Mouse (Mus musculus): ENCODE data around the gene Prkaa2. TPM values are rescaled to one million over a fixed set of nuclear protein-coding genes. Genes with fewer than 3 reads are reported as not detected.

Prkaa2 gene
- total RNA-seq, 2 experiments from 2014 or later = 0.05 to 0.43 TPM

DNA sequence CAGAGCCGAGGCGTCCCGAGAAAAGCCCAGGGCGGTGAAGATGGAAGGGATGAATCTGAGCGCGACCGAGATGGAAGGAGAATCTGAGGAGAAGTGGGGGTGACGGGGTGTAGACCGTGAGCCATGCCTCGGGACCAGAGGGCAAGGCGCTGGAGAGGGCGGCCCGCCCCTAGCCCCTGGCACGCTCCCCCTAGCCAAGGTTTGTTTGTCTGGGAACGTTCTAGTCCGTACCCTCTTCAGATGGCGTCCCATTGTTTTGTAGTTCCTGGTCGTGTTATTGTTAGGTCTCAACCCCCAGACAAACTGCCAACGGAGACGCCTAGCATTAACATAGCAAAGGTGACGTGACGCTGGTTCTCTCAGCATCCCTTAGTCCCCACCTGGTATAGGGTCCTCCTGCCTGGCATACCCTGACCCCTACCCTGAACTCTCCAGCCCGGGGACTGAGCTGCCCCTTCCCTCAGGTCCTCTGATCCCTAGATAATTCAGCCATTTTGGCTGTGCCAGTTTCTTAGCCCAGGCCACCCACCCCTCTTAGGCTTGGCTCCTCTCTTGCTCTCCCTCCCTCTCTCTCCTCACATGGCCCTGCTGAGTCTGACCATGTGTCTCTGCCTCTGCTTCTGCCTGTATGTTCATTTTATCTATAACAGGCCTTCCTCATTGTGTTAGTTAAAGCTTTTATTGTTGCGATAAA, 447 bp upstream of the Prkaa2 start:
- ATAC-seq (replicated peaks; ENCODE audit: poor library complexity, severe bottlenecking) = peak; percentile 31; the same call in 1 of the 2 replicates

DNA sequence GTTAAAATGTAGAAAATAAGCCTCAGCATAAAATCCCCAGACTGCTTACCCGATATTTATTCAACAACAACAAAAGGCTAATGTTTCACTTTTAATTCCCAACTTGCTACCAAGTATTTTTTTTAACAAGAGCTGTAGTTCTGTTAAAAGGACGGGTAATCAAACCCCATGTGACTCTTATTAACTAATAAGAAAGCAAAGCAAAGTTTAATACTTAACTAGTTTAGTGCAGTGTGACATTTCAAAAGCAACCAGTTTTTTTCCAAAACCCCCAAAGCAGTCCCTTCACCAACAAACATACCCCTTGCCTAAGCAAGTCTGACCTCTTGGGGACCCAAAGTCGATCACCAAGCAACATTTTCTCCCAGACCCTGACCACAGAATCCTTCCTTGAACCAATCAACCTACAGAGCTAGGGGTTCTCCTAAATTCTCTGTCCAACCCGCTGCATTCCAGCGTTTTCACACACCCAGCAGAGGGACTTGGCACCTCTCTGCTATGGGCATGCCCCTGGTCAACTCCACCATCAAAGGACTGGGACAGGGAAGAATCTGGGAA, 970 bp downstream of the Prkaa2 start:
- no peak for ATAC-seq (replicated peaks; ENCODE audit: poor library complexity, severe bottlenecking)

DNA sequence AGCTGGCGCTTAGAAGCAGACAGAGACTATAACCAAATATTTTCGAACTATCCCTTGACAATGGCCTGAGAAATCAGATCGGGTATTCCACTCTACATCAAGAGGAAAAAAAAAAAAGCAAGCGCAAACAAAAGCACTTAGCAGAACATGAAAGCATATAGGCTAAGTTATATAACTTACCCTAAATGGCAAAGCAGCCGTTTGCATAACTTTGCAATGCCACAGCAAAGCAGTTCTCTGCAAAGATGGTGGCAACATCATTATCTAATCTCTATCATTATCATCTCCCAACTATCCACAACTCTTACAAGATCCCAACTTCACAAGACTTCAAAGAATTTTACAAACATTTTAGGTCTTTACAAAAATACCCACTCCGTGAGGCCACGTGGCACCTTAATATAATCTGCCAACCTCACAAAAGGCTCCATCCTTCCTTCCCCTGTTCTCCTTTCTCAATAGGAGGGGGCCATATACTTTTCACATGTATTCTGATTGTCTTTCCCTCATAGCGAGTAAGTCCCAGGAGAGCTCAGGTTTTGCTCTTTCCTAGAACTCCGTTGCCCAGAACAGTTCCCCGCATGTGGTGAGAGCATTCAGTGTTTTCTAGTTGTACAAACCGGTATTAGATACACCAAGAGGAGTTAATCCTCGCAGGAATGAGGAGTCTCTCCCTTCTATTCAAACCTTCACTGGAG, 1.6 kb downstream of the Prkaa2 start:
- no peak for ATAC-seq (replicated peaks; ENCODE audit: poor library complexity, severe bottlenecking)

DNA sequence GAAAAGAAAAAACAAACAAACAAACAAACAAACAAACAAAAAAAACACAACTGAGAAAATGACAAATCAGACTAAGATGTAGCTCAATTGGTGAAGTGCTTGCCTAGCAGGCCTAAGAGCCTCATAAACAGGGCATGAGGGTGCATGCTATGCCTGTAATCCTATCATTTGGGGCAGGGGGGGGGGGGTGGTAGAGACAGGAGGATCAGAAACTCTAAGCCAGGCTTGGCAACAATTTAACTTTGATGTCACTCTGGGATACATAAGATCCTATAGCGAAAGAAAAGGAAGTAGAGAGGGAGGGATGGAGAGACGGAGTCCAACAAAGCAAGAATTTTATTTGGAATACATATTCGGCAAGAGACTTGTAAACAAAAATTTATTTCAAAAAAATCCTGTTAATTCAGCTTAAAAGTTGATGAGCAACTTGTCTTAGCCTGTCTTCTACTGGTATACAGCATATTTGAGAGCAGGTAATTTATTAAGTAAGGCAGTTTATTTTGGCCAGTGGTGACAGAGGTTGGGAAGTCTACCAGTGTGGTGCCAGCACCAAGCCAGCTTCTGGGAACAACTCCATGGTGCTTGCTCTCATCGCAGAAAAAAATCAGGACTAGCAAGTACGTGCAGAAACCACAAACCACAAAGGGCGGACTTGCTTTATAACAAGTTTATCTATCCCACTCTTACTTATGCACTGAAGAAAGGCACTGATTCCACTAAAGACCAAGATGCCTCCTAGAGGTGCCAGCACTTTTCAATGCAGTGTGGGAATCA, 5.4 kb downstream of the Prkaa2 start:
- ATAC-seq (replicated peaks; ENCODE audit: poor library complexity, severe bottlenecking) = no peak

DNA sequence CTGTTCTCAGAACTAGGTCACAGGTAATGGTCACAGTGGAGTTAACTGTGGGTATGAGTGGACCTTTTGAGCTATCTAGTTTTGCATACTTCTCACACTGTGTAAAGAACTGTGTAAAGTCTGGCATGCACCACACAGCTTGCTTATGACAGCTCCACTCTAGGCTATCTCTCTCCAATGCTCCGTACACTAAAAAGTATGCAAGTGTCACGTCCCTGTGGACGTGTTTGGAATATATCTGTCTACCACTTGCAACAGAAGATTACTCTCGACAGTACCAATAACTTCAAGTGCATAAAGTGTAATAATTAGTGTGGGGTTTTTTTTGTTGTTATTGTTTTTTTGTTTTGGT, 8.4 kb downstream of the Prkaa2 start:
- no peak for ATAC-seq (replicated peaks; ENCODE audit: poor library complexity, severe bottlenecking)

DNA sequence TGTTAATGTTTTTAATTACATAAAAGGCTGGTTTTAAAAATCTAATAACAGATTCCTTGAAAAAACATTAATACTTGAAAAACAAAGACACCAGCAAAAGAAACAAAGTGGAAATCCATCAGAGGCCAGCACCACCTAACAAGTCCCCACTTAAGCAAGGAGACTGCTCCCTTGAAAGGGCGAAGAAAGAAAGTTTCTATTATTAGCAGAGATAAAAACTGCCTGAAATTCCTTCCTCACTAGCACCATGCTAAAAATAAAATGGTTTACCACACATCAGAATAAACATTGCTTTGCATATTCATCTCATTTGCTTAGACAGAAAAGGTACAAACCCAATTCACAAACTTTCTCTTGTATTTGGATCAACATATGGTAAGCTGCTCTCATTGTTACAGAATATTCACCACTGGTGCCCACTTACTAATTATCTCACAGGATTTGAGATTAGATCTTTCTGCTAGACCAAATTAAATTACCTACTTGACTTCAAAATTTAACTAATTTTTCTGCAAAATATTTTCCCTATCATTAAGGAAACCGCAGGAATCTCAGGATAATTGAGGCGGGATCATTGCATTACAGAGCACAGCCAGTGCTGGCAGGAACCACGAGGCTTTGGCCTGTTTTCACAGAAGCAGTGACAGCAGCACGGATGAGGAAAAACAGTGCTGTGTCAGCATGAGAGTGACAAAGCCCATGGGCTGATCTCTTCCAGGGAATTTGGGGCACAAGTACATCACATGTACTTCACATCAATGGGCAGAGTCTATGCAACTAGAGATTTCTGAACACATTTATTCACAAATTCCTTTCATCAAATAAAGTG, 9.0 kb downstream of the Prkaa2 start:
- no peak for ATAC-seq (replicated peaks; ENCODE audit: poor library complexity, severe bottlenecking)

DNA sequence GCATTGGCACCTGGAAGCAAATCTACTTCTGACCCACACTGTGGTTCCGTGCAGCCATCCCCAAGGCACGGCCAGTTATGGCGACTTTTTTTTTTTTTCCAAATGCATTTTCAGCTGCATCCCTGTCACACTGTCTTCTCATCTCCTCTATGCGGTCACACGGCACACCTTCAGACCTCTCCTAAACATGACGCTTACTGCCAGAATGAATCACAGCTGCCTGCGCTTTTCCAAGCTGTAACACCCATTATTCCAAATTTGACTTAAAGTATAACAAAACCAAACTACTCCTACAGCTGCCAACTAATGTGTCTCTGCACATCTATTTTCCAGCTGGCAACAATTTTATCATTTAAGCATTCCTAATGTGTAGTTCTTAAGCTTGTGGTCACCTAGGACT, 11.0 kb downstream of the Prkaa2 start:
- no peak for ATAC-seq (replicated peaks; ENCODE audit: poor library complexity, severe bottlenecking)

DNA sequence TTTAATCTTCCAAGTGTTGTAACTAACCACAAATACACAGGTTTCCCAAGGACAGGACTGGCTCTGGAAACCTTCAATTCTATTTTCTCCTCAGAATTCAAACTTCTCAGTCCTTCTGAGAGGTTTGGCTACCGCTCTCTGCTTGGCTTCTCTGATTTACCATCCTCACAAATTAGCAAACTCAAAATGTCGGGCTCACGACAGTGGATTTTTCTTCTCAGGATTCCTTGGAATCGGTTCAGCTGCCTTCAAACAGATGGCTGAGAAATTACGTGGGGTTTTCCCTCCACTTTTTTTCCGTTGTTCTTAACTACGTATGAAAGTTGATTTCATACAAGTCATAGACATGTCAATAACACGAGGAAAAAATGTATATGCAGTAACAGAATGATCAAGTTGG, 11.5 kb downstream of the Prkaa2 start:
- ATAC-seq (replicated peaks; ENCODE audit: poor library complexity, severe bottlenecking) = no peak

DNA sequence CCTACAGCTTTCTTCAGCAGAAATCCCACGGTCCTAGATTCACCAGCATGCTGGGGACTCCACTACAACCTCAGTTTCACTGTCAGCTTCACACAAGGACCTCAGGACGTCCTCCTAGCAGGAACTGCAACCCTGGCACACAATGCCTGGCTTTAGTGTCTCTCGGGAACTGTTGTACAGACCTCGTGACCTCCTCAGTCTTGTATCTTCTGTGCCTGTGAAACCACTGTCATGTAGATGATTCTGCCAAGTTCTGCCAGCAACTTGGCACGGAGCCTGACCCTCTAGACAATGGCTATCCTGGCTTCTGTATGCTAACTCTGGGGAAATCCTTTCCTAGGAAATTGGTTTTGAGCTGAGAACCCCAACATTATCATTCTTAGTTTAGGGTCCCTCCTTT, 14.4 kb downstream of the Prkaa2 start:
- ATAC-seq (replicated peaks; ENCODE audit: poor library complexity, severe bottlenecking) = no peak

DNA sequence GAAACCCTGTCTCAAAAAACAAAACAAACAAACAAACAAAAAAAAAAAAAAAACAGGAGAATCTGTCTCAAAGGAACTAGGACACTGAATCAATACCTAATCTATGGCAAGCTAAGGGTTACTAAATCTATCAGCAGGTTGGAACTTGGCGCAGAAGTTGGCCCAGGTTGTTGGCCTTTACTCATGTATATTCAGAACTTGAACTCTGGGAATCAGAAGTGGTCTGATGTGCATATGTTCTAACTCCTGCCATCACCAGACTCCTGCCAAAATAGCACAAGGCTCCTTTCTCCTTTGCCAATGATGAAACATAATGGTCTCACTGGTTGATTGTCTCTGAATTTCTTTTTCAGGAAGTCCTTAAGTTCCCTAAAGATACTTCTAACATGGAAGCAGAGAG, 15.7 kb downstream of the Prkaa2 start:
- ATAC-seq (replicated peaks; ENCODE audit: poor library complexity, severe bottlenecking) = no peak

DNA sequence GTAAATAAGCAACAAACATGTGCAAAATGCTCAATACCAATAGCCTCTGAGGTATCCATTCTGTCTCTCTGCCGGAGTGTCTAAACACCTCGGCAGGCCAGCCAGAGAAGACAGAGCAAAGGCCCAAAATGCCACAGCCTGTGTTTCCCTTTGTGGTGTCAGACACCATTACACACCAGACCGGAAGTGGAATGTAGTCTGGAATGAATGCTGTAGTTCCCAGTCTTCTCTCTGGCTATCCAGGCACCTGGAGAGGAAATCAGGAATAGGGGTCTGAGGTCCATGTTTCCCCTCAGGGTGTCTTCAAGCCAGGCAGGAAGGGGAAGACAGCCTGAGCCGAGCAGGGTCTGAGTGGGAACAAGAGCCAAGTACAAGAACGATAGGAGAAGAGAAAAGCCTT, 19.3 kb downstream of the Prkaa2 start:
- no peak for ATAC-seq (replicated peaks; ENCODE audit: poor library complexity, severe bottlenecking)

DNA sequence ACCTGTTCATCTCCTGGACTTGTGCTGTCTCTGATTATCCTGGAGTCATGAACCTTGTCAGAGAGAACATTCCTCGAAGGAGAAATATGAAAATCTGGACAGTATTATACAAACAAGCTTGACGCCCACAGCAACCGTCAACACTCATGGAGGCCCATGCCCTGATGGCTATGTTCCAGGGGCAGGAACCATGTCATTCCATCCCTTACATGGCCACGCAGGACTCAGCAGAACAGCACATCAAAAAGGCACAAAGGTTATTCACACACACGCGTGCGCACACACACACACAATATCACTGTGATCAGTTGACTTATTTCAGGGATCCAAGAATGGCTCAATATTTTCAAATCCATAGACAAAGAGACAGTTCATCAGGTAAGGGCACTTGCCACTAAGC, 20.3 kb downstream of the Prkaa2 start:
- ATAC-seq (replicated peaks; ENCODE audit: poor library complexity, severe bottlenecking) = no peak

DNA sequence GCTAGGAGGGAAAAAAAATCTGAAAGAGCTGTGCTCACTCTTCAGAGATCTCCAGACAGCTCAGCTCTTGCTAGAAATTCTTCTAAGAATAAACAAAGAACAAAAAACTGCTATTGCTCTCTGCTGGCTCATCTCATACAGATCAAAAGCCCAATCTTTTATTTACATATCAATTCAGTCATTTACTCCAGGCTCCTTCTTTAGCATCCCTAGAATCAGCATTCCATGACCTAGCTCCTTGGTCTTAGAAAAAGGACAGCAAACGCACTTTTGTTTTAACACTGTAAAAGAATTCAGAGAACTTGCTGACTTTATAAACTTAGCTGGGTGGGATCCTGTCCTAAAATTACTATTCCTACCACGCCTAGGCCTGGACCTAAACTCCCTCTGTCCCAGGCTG, 21.0 kb downstream of the Prkaa2 start:
- no peak for ATAC-seq (replicated peaks; ENCODE audit: poor library complexity, severe bottlenecking)

DNA sequence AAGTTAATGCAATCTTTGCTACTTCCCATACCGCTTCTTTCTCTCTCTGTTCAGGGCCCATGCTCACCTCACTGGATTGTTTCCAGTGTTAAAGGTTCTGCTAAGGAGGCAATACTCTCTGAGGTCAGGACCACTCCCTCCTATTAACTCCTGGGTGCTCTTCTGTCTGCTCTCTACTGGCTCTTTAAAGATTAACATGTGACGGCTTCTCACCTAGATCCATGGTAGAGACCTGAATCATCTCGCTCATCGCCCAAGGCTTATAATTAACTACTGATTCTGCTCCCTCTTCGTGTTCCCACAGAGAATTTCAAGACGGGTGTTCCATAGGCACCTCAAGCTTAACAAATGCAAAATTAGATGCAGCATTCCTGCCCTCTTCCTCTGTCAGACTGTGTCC, 33.5 kb downstream of the Prkaa2 start:
- no peak for ATAC-seq (replicated peaks; ENCODE audit: poor library complexity, severe bottlenecking)

DNA sequence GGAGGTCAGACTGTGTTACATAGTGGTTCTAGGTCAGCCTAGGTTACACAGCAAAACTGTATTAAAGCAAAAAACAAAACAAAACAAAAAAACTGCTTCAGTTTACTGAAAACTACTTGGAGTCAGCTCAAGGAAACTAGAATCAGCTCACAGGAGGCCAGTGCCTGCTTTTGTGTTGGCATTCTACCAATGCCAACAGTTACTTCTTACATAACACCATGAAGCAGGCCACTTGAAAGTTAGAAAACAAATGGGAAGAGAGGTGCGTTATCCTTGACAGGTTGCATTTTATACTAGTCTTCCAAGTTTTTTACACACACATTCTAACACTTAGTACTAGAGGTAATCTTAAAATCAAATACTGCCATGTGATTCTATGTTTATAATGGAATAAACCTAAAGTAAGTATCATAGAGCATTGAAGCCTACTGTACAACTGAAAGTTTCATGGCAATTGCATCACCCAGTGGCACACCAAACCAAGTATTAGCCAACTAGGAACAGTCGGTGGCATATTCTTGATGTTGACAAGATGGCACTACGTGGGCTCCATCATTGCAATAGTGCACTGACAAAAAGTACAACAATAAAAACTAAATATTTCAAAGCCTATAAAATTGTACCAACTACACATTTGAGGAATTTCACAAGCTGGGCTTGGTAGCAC, 37.8 kb downstream of the Prkaa2 start:
- peak; percentile 58 for ATAC-seq (replicated peaks; ENCODE audit: poor library complexity, severe bottlenecking)

DNA sequence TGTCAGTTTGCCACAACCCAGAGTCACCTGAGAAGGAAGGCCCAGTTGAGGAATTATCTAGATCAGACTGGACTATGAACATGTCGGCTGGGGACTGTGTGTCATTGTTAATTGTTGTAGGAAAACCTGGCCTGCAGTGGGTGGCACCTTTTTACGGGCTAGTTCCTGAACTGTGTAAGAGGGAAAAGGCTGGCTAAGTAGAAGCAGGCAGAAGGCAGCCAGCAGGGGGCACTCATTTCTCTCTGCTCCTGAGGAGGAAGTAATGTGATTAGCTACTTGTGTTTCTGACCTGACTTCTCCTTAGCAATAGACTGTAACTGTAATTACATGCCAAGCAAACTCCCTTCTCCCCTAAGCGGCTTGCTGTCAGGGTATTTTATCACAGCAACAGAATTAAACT, 38.7 kb downstream of the Prkaa2 start:
- ATAC-seq (replicated peaks; ENCODE audit: poor library complexity, severe bottlenecking) = peak; percentile 98

DNA sequence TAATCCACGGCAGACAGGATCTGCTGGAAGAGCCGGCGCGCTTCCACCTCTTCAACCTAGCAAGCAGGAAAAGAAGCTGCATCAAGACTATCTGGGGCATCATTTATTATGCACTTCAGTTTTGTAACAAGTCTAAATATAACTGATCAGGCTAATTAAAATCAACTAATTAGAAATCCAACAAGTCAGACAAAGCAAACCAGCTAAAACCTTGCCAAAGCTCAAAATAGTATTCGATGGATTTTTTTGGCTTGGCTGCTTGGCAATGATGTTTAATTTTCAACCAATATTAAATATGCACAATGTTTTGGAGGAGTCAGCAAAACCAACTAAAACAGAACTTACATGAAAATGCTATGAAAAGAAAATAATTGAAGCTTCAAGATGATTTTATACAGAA, 58.4 kb downstream of the Prkaa2 start:
- ATAC-seq (replicated peaks; ENCODE audit: poor library complexity, severe bottlenecking) = no peak

DNA sequence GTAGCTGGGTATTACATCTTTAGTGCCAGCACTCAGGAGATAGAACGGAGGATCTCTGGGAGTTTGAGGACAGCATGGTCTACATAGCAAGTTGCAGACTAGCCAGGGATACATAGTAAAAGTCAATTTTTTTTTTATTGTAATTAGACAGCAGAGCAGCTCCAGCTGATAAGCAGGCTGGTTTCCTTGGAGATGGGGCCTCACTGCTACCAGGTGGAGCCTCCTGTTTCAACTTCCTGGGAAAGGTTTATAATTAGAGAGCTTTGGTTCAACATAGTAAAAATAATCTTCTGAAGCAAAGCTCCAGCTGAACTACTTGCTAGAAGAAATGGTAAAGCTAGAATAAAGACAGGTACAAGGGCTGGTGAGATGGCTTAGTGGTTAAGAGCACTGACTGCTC, 59.6 kb downstream of the Prkaa2 start:
- no peak for ATAC-seq (replicated peaks; ENCODE audit: poor library complexity, severe bottlenecking)

DNA sequence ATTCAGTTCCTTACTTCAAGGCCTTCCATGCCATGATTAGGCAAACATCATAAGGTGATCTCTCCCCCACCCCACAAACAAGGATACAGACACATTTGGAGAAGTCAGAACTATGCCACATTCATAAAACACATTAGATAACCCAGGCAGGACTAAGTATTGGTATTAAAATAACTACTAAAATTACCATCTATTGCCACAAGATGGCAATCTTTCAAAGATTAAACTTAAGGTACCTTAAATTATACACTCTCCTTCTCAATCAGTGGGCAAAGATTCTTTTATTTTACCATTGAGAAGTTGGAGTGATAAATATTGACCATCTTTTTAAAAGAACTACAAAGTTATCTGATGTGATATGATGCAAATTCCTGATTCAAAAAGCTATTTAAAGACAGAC, 75.4 kb downstream of the Prkaa2 start:
- ATAC-seq (replicated peaks; ENCODE audit: poor library complexity, severe bottlenecking) = no peak; the same call in 1 of the 2 replicates

DNA sequence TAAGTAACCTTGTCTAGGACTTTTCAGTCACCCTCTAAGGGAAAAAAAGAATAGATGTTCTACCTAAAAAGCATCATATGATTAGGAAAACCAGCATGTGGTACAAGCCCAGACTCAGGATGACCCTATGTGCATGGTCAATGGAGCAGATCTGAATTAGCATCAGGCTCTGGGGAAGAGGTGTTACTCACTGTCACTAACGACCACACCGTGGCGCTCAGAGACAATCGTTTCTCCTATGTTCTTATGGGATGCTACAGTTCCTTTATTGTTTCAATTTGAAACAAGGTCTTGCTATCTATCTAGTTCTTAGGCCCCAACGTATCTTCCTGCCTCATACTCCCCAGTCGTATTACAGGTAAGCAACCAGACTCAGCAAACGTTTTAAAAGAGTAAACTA, 76.5 kb downstream of the Prkaa2 start:
- ATAC-seq (replicated peaks; ENCODE audit: poor library complexity, severe bottlenecking) = no peak

Data from granulocyte monocyte progenitor cell, adult 5-6 weeks (primary cell).